In genomic region chr11:118162245-118162644, GRCm38 (mm10) we compare ENCODE assay signal across 11 mouse cellular contexts. TPM values are rescaled to one million over a fixed set of nuclear protein-coding genes. Genes with fewer than 3 reads are reported as not detected.
A peak's percentile ranks its signal among the peaks of the same experiment; 100 is the strongest.
DNase-seq lines count a peak whose midpoint lies in the region; ATAC-seq lines count a peak whose summit lies in the region.
"Had no signal": no experiment of that assay in that cellular context is flagged by ENCODE, and none has a peak within 500 bp of the region (broad histone marks: within the 10 kb centered on the region; RNA-seq: fewer than 3 reads in every experiment).

No protein-coding gene starts in this region.

- intact Hi-C loops in left cerebral cortex, postnatal 4 days (cut with DNase I) = no loop called here

- peak; percentile 56 for DNase-seq in cerebellum, postnatal 10 days
- DNase-seq in left cerebral cortex, postnatal 4 days = peak; percentile 21
- no peak for DNase-seq in left cerebral cortex, adult 18-20 months (ENCODE audit: low spot score in 2 of 2)
- DNase-seq in kidney, postnatal 4 days = peak; percentile 45 to 58
- DNase-seq in retina, postnatal 1 day = peak; percentile 68
- DNase-seq in frontal cortex, adult 2 months (ENCODE audit: extremely low spot score in 1 of 2, low spot score in 1 of 2) = no peak
- no peak for DNase-seq in layer of hippocampus, adult 8-10 months (ENCODE audit: low spot score in 2 of 2)
- DNase-seq: adrenal gland, postnatal 36 days; liver had no signal

- no peak for ATAC-seq in cerebellum, adult (ENCODE audit: insufficient number of reproducible peaks, low FRiP score, low TSS enrichment)
- ATAC-seq: forebrain, embryonic 16.5 days had no signal

RNA-seq across cellular contexts. Expression of gene Dnah17, which starts 31.8 kb away (rescaled TPM):
- total RNA-seq in left cerebral cortex, postnatal 4 days (2021) = under 1 TPM; 0.24 to 0.52 TPM
- total RNA-seq in left cerebral cortex, adult 18-20 months (2021) = under 1 TPM; 0.12 to 0.30 TPM
- polyA plus RNA-seq in frontal cortex, adult 2 months (2012; rRNA removed) = 0.21 and 0.24 TPM in 2 replicates
- under 1 TPM in 2 of 4 experiments, not detected in 2; 0.07 to 0.09 TPM for total RNA-seq in layer of hippocampus, adult 8-10 months (2022)

Comparison
In these comparisons a context has a peak if more than half of its experiments do, and no peak if none do; other contexts are left out.
1. DNase-seq: peak in cerebellum, postnatal 10 days (2 of 2), left cerebral cortex, postnatal 4 days (single experiment), kidney, postnatal 4 days (2 of 2) and retina, postnatal 1 day (single experiment); none in left cerebral cortex, adult 18-20 months (0 of 2), frontal cortex, adult 2 months (0 of 2) and layer of hippocampus, adult 8-10 months (0 of 2).